Mouse (Mus musculus) embryonic facial prominence, embryonic 11.5 days (tissue): ENCODE results near the gene Erv3. TPM values are rescaled to one million over a fixed set of nuclear protein-coding genes. Genes with fewer than 3 reads are reported as not detected.

Source experiments
- ATAC-seq: fragments of 200-750 bp; cut with Nextera tagmentation; replicated peaks from 2 replicates; pipeline ENCODE4 v1.8.0; 2017; ENCODE audit warnings: low read depth; ENCODE audit not compliant: insufficient number of reproducible peaks, low FRiP score, low TSS enrichment
- DNase-seq: peaks from one replicate; pipeline ENCODE4 v3.0.0-alpha.2; 2015; ENCODE audit warnings: low spot score
- H3K27ac ChIP-seq: fragments of 300-500 bp; sonication (generic); replicated peaks from 2 replicates; pipeline ENCODE4 v1.5.1; 2014; ENCODE audit warnings: mild to moderate bottlenecking, low read depth, low read length, control low read depth
- H3K27me3 ChIP-seq: fragments of 300-500 bp; sonication (generic); 2 replicates; pipeline ENCODE4 v1.6.1; 2014; ENCODE audit warnings: mild to moderate bottlenecking, low read length, moderate library complexity, mixed read lengths; ENCODE audit not compliant: control insufficient read depth, insufficient read depth
- H3K36me3 ChIP-seq: fragments of 300-500 bp; sonication (generic); replicated peaks from 2 replicates; pipeline ENCODE4 v1.6.1; 2014; ENCODE audit warnings: low read depth, mild to moderate bottlenecking, low read length, moderate library complexity, mixed read lengths; ENCODE audit not compliant: control insufficient read depth, insufficient read depth
- H3K4me1 ChIP-seq: fragments of 300-500 bp; sonication (generic); 2 replicates; pipeline ENCODE4 v1.6.1; 2014; ENCODE audit warnings: low read length, mixed read lengths; ENCODE audit not compliant: control insufficient read depth, insufficient read depth
- H3K4me2 ChIP-seq: fragments of 300-500 bp; sonication (generic); 2 replicates; pipeline ENCODE4 v1.6.1; 2014; ENCODE audit warnings: low read depth, mild to moderate bottlenecking, control low read depth, low read length, moderate library complexity
- H3K4me3 ChIP-seq: fragments of 300-500 bp; sonication (generic); 2 replicates; pipeline ENCODE4 v1.5.1; 2014; ENCODE audit warnings: low read depth, low read length, control low read depth
- H3K9ac ChIP-seq: fragments of 300-500 bp; sonication (generic); replicated peaks from 2 replicates; pipeline ENCODE4 v1.6.1; 2014; ENCODE audit warnings: mild to moderate bottlenecking, control low read depth, low read length
- H3K9me3 ChIP-seq: fragments of 300-500 bp; sonication (generic); replicated peaks from 2 replicates; pipeline ENCODE4 v1.6.1; 2016; ENCODE audit warnings: mild to moderate bottlenecking, low read length, inconsistent platforms, mixed read lengths; ENCODE audit not compliant: control insufficient read depth
- WGBS: fragments of 180-500 bp; shearing (Covaris S2); extraction: QIAGEN DNeasy Blood & Tissue Kit; methylation state at CpG from one replicate; pipeline ENCODE4 v1.1.7; 2014; 5-methylcytosine and 5-hydroxymethylcytosine counted together
- polyA plus RNA-seq: library from polyadenylated mRNA; unstranded; fragments of >200 nt; fragmentation: Nextera tagmentation; extraction: Ambion mirVana; gene quantifications from 2 replicates; pipeline ENCODE4 v1.2.1, GENCODE M21; 2014

Gene Erv3
- polyA plus RNA-seq, 1 experiment from 2014 or later = not detected

DNA sequence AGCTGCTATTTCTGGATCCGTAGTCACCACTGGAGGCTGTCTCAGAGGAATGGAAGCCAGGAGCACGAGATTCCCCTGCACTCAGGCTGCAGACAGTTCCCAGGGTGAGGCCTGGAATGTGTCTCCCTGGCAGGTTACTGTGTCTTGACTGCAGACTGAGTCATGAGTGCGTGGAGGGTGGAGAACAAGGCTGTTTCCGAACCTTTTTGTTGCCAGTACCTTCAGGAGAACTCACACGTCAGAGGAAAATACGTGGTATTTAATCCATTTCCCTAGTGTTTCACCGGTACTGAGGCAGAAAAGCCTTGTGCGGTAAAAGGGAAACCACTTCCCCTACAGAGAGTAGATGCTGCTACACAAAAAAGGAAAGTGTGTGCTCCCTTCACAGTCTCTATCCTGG, 43.3 kb upstream of the Erv3 start:
- no peak for DNase-seq
- Histone ChIP-seq H3K4me1 (no peaks in the 10 kb centered on the region), H3K27ac (no peak overlapping the region), H3K4me3 (no peak overlapping the region), H3K9ac (no peak overlapping the region), H3K36me3 (no peaks in the 10 kb centered on the region), H3K4me2 (no peak overlapping the region), H3K27me3 (no peaks in the 10 kb centered on the region), H3K9me3 (no peaks in the 10 kb centered on the region)
- ATAC-seq = no peak
- WGBS = 51% methylated on average over 8 of the region's 8 CpGs

DNA sequence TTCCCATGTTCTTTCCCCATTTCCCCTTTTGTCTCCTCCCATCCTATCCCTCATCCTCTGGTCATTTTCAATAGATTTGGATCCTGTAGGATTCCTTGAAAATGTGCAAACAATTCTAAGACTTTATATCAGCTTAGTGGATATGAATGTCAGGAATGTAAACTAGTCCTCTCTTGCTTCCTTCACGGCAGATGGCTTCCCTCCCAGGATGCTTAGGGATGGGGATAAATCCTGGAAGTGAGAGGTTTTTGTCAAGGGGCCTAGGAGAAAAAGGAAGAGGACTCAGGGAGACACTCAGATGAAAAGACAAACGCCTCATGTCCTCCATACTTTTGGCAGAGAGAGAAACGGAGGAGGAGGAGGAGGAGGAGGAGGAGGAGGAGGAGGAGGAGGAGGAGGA, 42.9 kb upstream of the Erv3 start:
- Histone ChIP-seq H3K9me3 (no peaks in the 10 kb centered on the region), H3K4me1 (no peaks in the 10 kb centered on the region), H3K9ac (no peak overlapping the region), H3K4me2 (no peak overlapping the region), H3K4me3 (no peak overlapping the region), H3K27me3 (no peaks in the 10 kb centered on the region), H3K27ac (no peak overlapping the region), H3K36me3 (no peaks in the 10 kb centered on the region)
- 64% methylated on average over 3 of the region's 3 CpGs for WGBS
- DNase-seq = no peak
- no peak for ATAC-seq

DNA sequence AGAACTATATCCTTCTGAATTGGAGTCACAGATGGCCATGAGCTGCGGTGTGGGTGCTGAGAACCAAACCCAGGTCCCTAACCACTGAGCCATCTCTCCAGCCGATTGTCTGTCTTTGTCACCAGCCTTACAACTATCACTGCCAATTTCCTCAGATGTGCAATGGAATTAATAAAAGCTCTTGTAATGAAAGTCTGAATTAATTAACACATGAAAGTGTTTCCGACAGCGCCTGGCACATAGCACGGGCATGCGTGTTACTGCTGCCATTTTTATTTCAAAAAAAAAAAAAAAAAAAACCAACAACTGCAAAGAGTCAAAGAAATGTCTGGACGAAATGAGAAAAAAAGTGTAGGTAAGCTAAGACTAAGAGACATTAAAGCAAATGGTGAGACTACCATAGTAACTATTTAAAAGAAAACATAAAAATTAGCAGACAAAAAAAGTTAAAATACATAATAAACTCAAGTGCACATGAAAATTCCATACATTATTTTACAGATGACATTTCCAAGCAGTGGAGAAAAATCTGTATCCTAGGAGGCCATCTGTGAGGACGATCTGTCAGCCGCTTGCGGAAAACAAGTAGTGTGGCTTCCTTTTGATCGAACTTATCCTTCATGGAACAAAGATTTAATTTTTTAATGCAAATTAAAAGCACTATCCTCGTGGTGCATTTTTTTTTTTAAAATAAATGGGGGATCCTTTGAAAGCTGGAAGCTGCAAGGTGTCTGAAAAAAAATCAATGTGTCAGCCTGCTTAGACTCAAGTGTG, 38.0 kb upstream of the Erv3 start:
- Histone ChIP-seq H3K9ac (no peak overlapping the region), H3K27me3 (no peaks in the 10 kb centered on the region), H3K36me3 (no peaks in the 10 kb centered on the region), H3K9me3 (no peaks in the 10 kb centered on the region), H3K4me1 (no peaks in the 10 kb centered on the region), H3K27ac (no peak overlapping the region), H3K4me2 (no peak overlapping the region), H3K4me3 (no peak overlapping the region)
- 90% methylated on average over 12 of the region's 12 CpGs for WGBS
- DNase-seq = no peak
- no peak for ATAC-seq

DNA sequence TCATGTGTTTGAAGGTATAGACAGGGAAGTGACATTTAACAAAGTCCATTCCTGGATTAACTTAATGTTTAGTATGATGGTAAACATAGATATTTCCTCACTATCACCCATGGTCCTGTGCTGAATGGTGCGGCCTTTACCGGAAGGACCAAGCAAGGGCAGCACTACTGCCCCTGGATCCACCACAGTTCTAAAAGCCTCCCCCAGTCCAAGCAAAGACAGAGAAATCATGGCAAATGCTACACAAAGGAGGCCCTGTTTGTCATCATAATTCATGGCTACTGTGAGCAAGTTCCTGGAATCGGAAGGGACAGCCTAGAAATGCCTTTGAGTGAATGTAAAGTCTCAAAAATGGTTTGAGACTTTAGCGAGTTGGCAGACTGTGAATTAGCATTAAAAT, 36.5 kb upstream of the Erv3 start:
- Histone ChIP-seq H3K9me3 (no peaks in the 10 kb centered on the region), H3K9ac (no peak overlapping the region), H3K4me2 (no peak overlapping the region), H3K27me3 (no peaks in the 10 kb centered on the region), H3K4me3 (no peak overlapping the region), H3K27ac (no peak overlapping the region), H3K36me3 (no peaks in the 10 kb centered on the region), H3K4me1 (no peaks in the 10 kb centered on the region)
- no peak for ATAC-seq
- DNase-seq = no peak
- 88% methylated on average over 4 of the region's 4 CpGs for WGBS

DNA sequence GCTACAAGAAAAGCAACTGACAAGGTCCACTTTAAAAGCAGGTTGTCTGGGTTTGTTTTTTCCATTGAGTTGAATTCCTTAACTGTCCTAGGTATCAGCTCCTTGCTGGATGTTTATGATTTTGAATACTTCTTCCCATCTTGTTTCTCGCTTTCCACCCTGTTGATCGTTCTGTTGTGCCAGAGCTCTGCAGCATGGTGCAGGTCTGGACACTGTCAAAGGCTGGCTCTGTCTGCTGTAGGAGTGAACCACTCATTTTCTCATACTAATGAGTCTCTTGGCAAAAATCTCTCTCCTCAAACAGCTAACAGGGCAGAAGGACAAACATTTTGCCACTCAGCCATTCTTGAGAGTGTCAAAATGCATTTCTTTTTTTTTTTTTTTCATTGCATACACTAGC, 35.6 kb upstream of the Erv3 start:
- Histone ChIP-seq H3K9ac (no peak overlapping the region), H3K27ac (no peak overlapping the region), H3K4me2 (no peak overlapping the region), H3K36me3 (no peaks in the 10 kb centered on the region), H3K4me3 (no peak overlapping the region), H3K4me1 (no peaks in the 10 kb centered on the region), H3K9me3 (no peaks in the 10 kb centered on the region), H3K27me3 (no peaks in the 10 kb centered on the region)
- 73% methylated on average over 2 of the region's 2 CpGs for WGBS
- DNase-seq (no peak), ATAC-seq (no peak)

DNA sequence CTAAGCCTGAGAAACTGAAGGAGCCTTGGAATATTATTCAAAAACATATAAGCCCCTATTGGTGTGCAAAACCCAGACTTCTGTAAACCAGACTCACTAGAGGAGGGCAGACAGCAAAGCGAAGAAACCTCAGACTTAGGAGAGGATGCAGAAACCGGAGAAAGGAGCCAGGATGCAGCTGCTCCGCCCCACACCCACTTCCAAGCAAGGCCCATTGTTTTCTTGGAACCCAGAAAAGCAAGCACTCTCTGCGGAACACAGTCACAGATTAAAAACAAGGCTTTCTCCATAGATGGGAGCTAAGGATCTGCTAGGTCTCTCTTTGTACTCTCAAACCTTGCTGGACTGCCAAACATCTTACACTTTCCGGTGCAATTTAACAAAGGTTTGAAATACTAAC, 33.0 kb upstream of the Erv3 start:
- Histone ChIP-seq H3K27me3 (no peaks in the 10 kb centered on the region), H3K4me2 (no peak overlapping the region), H3K27ac (no peak overlapping the region), H3K4me3 (no peak overlapping the region), H3K9me3 (no peaks in the 10 kb centered on the region), H3K4me1 (no peaks in the 10 kb centered on the region), H3K9ac (no peak overlapping the region), H3K36me3 (no peaks in the 10 kb centered on the region)
- no peak for ATAC-seq
- no peak for DNase-seq
- 35% methylated on average over 5 of the region's 5 CpGs for WGBS

DNA sequence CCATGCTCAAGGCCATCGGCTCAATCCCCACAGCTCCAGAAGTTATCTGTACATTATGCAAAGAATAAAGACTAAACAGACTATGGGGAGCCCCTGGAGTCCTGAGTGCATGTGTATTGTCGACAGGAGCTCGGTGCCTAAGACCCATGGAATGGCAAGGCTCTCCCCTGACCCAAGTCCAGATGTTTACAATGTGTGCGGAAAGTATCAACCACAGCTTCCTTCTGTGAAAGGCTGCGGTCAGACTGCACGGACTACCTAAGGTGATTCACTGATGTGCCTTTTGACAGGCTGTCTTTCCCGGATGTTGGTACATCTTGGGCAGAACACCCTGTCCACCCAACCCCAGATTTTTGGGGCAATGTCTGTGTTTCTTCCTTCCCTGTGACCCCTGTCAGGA, 28.7 kb upstream of the Erv3 start:
- Histone ChIP-seq H3K36me3 (no peaks in the 10 kb centered on the region), H3K4me1 (no peaks in the 10 kb centered on the region), H3K4me3 (no peak overlapping the region), H3K27ac (no peak overlapping the region), H3K4me2 (no peak overlapping the region), H3K27me3 (no peaks in the 10 kb centered on the region), H3K9ac (no peak overlapping the region), H3K9me3 (no peaks in the 10 kb centered on the region)
- ATAC-seq (no peak), DNase-seq (no peak)
- WGBS = 69% methylated on average over 7 of the region's 7 CpGs

DNA sequence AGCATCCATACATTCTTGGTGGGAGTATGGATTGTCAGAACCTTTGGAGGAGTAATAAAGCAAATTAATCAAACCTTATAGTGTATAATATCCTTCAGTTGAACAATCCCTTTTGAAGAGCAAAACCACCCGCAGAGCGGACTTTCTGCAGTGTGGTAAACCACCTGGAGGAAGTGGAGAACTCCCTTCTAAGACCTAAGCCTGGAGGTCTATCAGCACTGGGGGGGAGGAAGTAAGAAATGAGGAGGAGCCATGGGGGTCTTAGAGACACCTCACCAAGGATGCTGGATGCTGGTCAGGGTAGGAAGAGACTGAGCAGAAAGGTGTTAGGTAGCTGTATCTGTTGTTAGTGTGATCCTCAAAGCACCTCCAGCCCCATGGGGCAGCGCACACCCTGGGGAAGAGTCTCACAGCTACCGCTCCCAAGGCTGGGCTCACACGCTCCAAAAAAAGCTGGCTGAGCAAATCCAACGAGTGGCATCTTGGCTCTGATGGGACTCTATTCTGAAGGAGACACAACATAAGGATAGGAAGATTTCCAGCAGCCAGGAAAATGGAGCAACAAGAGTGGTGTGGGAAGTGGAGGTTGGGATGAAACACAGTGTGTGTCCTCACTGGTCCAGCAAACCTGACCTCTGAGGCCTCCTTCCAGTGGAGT, 27.1 kb upstream of the Erv3 start:
- no peak overlapping the region for H3K4me2 ChIP-seq
- no peaks in the 10 kb centered on the region for H3K9me3 ChIP-seq
- no peaks in the 10 kb centered on the region for H3K27me3 ChIP-seq
- DNase-seq = no peak
- no peak overlapping the region for H3K9ac ChIP-seq
- H3K4me1 ChIP-seq = no peaks in the 10 kb centered on the region
- 86% methylated on average over 6 of the region's 6 CpGs for WGBS
- H3K36me3 ChIP-seq = no peaks in the 10 kb centered on the region
- H3K4me3 ChIP-seq = no peak overlapping the region
- no peak for ATAC-seq
- H3K27ac ChIP-seq = no peak overlapping the region
